Mouse (Mus musculus): ENCODE measurements around the gene Aym1. TPM values are rescaled to one million over a fixed set of nuclear protein-coding genes. Genes with fewer than 3 reads are reported as not detected.

Gene Aym1
- polyA plus RNA-seq, 1 experiment from 2014 or later, result not detected

- Histone ChIP-seq H3K4me1 (ENCODE audit: control insufficient read depth, insufficient read depth, low read length) (no peaks in the 10 kb centered on the region), H3K4me3 (ENCODE audit: low read depth, low read length) (no peak overlapping the region), H3K9me3 (replicated peaks; ENCODE audit: control insufficient read depth, low read length) (no peaks in the 10 kb centered on the region), H3K27ac (ENCODE audit: low read depth, low read length) (no peak overlapping the region), H3K36me3 (ENCODE audit: control insufficient read depth, insufficient read depth, low read length) (no peaks in the 10 kb centered on the region), H3K4me2 (no peak overlapping the region), H3K9ac (ENCODE audit: low read depth, low read length) (no peak overlapping the region), H3K27me3 (ENCODE audit: control insufficient read depth, insufficient read depth, low read length) (peaks cover 9% of the 10 kb centered on the region)
- WGBS (ENCODE audit: insufficient replicate concordance), result 24% methylated on average over 3 of the region's 3 CpGs
- no peak for ATAC-seq (replicated peaks; ENCODE audit: insufficient number of reproducible peaks, low FRiP score, low TSS enrichment)
Measured at GRCm38 (mm10) chr5:113375783-113376182, 18.7 kb downstream of the Aym1 start.

GRCm38 (mm10) chr5:113376292-113376691, 19.2 kb downstream of the Aym1 start:
- H3K4me3 ChIP-seq (ENCODE audit: low read depth, low read length), result no peak overlapping the region
- no peaks in the 10 kb centered on the region for H3K4me1 ChIP-seq (ENCODE audit: control insufficient read depth, insufficient read depth, low read length)
- H3K9me3 ChIP-seq (replicated peaks; ENCODE audit: control insufficient read depth, low read length), result peaks cover 3% of the 10 kb centered on the region; the same call in 1 of the 2 replicates
- WGBS (ENCODE audit: insufficient replicate concordance), result 82% methylated on average over 1 of the region's 1 CpGs
- no peak overlapping the region for H3K27ac ChIP-seq (ENCODE audit: low read depth, low read length)
- no peaks in the 10 kb centered on the region for H3K36me3 ChIP-seq (ENCODE audit: control insufficient read depth, insufficient read depth, low read length)
- H3K4me2 ChIP-seq, result no peak overlapping the region
- peaks cover 9% of the 10 kb centered on the region for H3K27me3 ChIP-seq (ENCODE audit: control insufficient read depth, insufficient read depth, low read length)
- H3K9ac ChIP-seq (ENCODE audit: low read depth, low read length), result no peak overlapping the region
- ATAC-seq (replicated peaks; ENCODE audit: insufficient number of reproducible peaks, low FRiP score, low TSS enrichment), result no peak

- Histone ChIP-seq H3K4me3 (ENCODE audit: low read depth, low read length) (no peak overlapping the region), H3K36me3 (ENCODE audit: control insufficient read depth, insufficient read depth, low read length) (no peaks in the 10 kb centered on the region), H3K27me3 (ENCODE audit: control insufficient read depth, insufficient read depth, low read length) (no peaks in the 10 kb centered on the region), H3K4me2 (no peak overlapping the region), H3K27ac (ENCODE audit: low read depth, low read length) (no peak overlapping the region), H3K9ac (ENCODE audit: low read depth, low read length) (no peak overlapping the region), H3K4me1 (ENCODE audit: control insufficient read depth, insufficient read depth, low read length) (no peaks in the 10 kb centered on the region), H3K9me3 (replicated peaks; ENCODE audit: control insufficient read depth, low read length) (peaks cover 4% of the 10 kb centered on the region; the same call in 1 of the 2 replicates)
- WGBS (ENCODE audit: insufficient replicate concordance), result 69% methylated on average over 5 of the region's 5 CpGs
- no peak for ATAC-seq (replicated peaks; ENCODE audit: insufficient number of reproducible peaks, low FRiP score, low TSS enrichment)
Measured at GRCm38 (mm10) chr5:113379416-113379815, 22.3 kb downstream of the Aym1 start.

- peaks cover 4% of the 10 kb centered on the region; the same call in 1 of the 2 replicates for H3K9me3 ChIP-seq (replicated peaks; ENCODE audit: control insufficient read depth, low read length)
- H3K4me3 ChIP-seq (ENCODE audit: low read depth, low read length), result no peak overlapping the region
- H3K36me3 ChIP-seq (ENCODE audit: control insufficient read depth, insufficient read depth, low read length), result no peaks in the 10 kb centered on the region
- WGBS (ENCODE audit: insufficient replicate concordance), result 81% methylated on average over 8 of the region's 8 CpGs
- no peaks in the 10 kb centered on the region for H3K27me3 ChIP-seq (ENCODE audit: control insufficient read depth, insufficient read depth, low read length)
- no peak for ATAC-seq (replicated peaks; ENCODE audit: insufficient number of reproducible peaks, low FRiP score, low TSS enrichment)
- H3K4me2 ChIP-seq, result no peak overlapping the region
- H3K27ac ChIP-seq (ENCODE audit: low read depth, low read length), result no peak overlapping the region
- H3K9ac ChIP-seq (ENCODE audit: low read depth, low read length), result no peak overlapping the region
- H3K4me1 ChIP-seq (ENCODE audit: control insufficient read depth, insufficient read depth, low read length), result no peaks in the 10 kb centered on the region
Measured at GRCm38 (mm10) chr5:113380553-113380952, 23.5 kb downstream of the Aym1 start.

GRCm38 (mm10) chr5:113382580-113382979, 25.5 kb downstream of the Aym1 start:
- Histone ChIP-seq H3K27me3 (ENCODE audit: control insufficient read depth, insufficient read depth, low read length) (no peaks in the 10 kb centered on the region), H3K9me3 (replicated peaks; ENCODE audit: control insufficient read depth, low read length) (peaks cover 4% of the 10 kb centered on the region; the same call in 1 of the 2 replicates), H3K36me3 (ENCODE audit: control insufficient read depth, insufficient read depth, low read length) (no peaks in the 10 kb centered on the region), H3K9ac (ENCODE audit: low read depth, low read length) (no peak overlapping the region), H3K27ac (ENCODE audit: low read depth, low read length) (no peak overlapping the region), H3K4me2 (no peak overlapping the region), H3K4me1 (ENCODE audit: control insufficient read depth, insufficient read depth, low read length) (no peaks in the 10 kb centered on the region), H3K4me3 (ENCODE audit: low read depth, low read length) (no peak overlapping the region)
- whole genome bisulfite sequencing (ENCODE audit: insufficient replicate concordance), result 45% methylated on average over 4 of the region's 4 CpGs
- no peak for ATAC-seq (replicated peaks; ENCODE audit: insufficient number of reproducible peaks, low FRiP score, low TSS enrichment)

- 52% methylated on average over 8 of the region's 8 CpGs for WGBS (ENCODE audit: insufficient replicate concordance)
- Histone ChIP-seq H3K36me3 (ENCODE audit: control insufficient read depth, insufficient read depth, low read length) (no peaks in the 10 kb centered on the region), H3K27ac (ENCODE audit: low read depth, low read length) (no peak overlapping the region), H3K4me2 (no peak overlapping the region), H3K27me3 (ENCODE audit: control insufficient read depth, insufficient read depth, low read length) (no peaks in the 10 kb centered on the region), H3K4me3 (ENCODE audit: low read depth, low read length) (no peak overlapping the region), H3K9me3 (replicated peaks; ENCODE audit: control insufficient read depth, low read length) (no peaks in the 10 kb centered on the region), H3K4me1 (ENCODE audit: control insufficient read depth, insufficient read depth, low read length) (no peaks in the 10 kb centered on the region), H3K9ac (ENCODE audit: low read depth, low read length) (no peak overlapping the region)
- no peak for ATAC-seq (replicated peaks; ENCODE audit: insufficient number of reproducible peaks, low FRiP score, low TSS enrichment)
Measured at GRCm38 (mm10) chr5:113393766-113394165, 36.7 kb downstream of the Aym1 start.

- Histone ChIP-seq H3K36me3 (ENCODE audit: control insufficient read depth, insufficient read depth, low read length) (no peaks in the 10 kb centered on the region), H3K4me2 (no peak overlapping the region), H3K27ac (ENCODE audit: low read depth, low read length) (no peak overlapping the region), H3K4me3 (ENCODE audit: low read depth, low read length) (no peak overlapping the region), H3K27me3 (ENCODE audit: control insufficient read depth, insufficient read depth, low read length) (no peaks in the 10 kb centered on the region), H3K4me1 (ENCODE audit: control insufficient read depth, insufficient read depth, low read length) (no peaks in the 10 kb centered on the region), H3K9ac (ENCODE audit: low read depth, low read length) (no peak overlapping the region), H3K9me3 (replicated peaks; ENCODE audit: control insufficient read depth, low read length) (no peaks in the 10 kb centered on the region)
- WGBS (ENCODE audit: insufficient replicate concordance), result 74% methylated on average over 17 of the region's 17 CpGs
- ATAC-seq (replicated peaks; ENCODE audit: insufficient number of reproducible peaks, low FRiP score, low TSS enrichment), result no peak
Measured at GRCm38 (mm10) chr5:113396286-113396934, 39.3 kb downstream of the Aym1 start.

- H3K27ac ChIP-seq (ENCODE audit: low read depth, low read length), result no peak overlapping the region
- no peaks in the 10 kb centered on the region for H3K4me1 ChIP-seq (ENCODE audit: control insufficient read depth, insufficient read depth, low read length)
- H3K36me3 ChIP-seq (ENCODE audit: control insufficient read depth, insufficient read depth, low read length), result no peaks in the 10 kb centered on the region
- no peaks in the 10 kb centered on the region for H3K9me3 ChIP-seq (replicated peaks; ENCODE audit: control insufficient read depth, low read length)
- no peak for ATAC-seq (replicated peaks; ENCODE audit: insufficient number of reproducible peaks, low FRiP score, low TSS enrichment)
- no peaks in the 10 kb centered on the region for H3K27me3 ChIP-seq (ENCODE audit: control insufficient read depth, insufficient read depth, low read length)
- H3K9ac ChIP-seq (ENCODE audit: low read depth, low read length), result no peak overlapping the region
- 80% methylated on average over 17 of the region's 17 CpGs for WGBS (ENCODE audit: insufficient replicate concordance)
- no peak overlapping the region for H3K4me3 ChIP-seq (ENCODE audit: low read depth, low read length)
- no peak overlapping the region for H3K4me2 ChIP-seq
Measured at GRCm38 (mm10) chr5:113397443-113398317, 40.6 kb downstream of the Aym1 start.
